Mouse (Mus musculus) urinary bladder, postnatal 10 days (tissue): ENCODE measurements around the gene Aldh3b2.

Source experiments
- DNase-seq: peaks from one replicate; pipeline ENCODE4 v3.0.0; 2022; ENCODE audit warnings: low spot score

The Aldh3b2 gene

GRCm38 (mm10) chr19:3988066-3988465 lies 15.9 kb downstream of the Aldh3b2 start:
- no peak for DNase-seq

DNA sequence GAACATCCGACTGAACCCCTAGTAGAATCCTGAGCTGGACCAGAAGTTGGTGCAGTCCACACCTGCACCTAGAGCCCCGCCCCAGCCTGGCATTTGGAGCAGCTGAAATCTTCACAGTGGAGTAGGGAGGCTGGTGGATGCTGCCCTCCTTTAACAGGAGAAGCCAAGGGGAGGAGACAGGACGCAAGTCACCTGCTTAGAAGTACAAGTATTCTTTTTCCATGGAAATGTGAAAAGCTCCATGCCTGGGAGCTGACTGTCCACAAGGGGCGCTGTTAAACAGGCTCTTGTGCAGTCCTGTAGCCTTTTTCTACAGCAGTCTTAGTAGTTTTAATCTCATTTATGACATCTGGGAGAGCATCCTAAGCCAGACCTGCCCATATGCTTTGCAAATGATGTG lies 16.6 kb downstream of the Aldh3b2 start:
- no peak for DNase-seq

DNA sequence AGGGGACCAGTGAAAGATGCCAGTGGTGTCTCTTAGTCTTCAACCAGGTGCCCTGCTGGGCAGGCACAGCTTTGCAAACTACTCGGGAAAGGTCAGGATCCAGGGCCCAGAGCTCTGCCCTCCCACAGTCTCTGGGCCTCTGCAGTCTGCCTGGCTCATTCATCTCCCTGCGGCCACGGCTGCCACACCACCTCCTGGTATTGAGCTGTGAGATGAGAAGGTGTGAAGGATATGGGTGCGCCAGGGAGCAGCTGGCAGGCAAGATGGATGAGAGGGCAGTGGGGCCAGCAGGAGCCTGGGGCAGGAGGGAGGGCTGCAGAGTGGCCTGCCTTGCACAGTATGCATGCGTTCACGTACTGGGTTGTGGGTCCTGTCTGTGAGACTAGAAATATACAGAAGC lies 18.7 kb downstream of the Aldh3b2 start:
- DNase-seq = no peak

- no peak for DNase-seq
Measured at GRCm38 (mm10) chr19:3991562-3991961, 19.4 kb downstream of the Aldh3b2 start.

DNA sequence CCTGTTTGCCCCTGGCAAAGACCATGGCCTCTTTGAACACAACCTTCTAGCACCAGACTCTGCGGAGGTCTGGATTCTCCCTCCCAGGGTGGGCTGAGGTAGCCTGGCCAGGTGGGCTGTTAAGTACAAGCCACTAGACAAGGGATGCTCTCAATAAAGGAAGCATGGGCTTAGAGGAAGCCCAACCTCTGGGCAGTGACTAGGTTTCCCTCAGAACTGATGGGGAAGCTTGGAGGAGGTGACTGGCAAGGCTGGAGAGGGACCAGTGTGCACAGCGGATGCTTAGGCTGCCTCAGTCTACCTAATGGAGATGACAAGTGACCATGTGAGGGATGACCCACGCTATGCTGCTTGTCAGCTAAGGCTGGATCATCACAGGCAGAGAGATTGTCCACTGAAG lies 19.8 kb downstream of the Aldh3b2 start:
- no peak for DNase-seq

- DNase-seq = no peak
Measured at GRCm38 (mm10) chr19:3992416-3992815, 20.3 kb downstream of the Aldh3b2 start, which contains the start of gene Tbx10. Gene Tbx10, plus strand, starts transcription at chr19:3992752.

DNA sequence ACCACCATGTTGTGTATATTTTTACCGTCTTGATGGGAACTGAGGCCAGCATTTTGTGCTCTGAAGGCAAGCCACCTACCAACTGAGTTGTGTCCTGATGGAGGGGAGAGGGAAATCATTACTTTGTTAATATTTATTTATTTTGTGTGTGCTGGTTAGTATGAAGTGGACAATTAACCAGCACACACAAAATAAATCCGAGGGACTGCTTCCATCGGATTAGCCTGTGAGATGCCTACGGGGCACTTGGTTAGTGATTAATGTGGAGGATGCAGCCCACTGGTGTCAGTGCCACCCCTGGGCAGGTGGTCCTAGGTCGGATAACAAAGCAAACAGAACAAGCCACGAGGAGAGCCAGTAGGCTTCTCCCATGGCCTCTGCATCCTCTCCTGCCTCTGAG lies 22.8 kb downstream of the Aldh3b2 start:
- DNase-seq = no peak

- no peak for DNase-seq
Measured at GRCm38 (mm10) chr19:3995505-3995904, 23.4 kb downstream of the Aldh3b2 start.

DNA sequence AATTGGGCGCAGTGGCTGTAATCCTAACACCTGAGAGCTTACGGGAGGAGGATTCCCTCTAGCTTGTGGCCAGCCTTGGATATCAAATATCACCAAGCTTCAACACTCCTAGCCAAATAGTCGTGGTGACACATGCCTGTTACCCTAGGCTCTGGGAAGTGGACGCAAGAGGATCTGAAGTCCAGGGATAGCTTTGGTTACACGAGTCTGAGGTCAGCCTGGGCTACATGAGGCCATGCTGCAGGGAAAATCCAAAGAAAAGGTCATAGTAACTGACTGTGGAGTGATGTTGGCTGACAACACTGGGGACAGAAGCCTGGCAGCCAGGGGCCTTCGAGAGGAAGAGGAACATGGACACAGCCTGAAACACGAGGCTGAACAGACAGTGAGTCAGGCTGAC lies 24.0 kb downstream of the Aldh3b2 start:
- no peak for DNase-seq

- no peak for DNase-seq
Measured at GRCm38 (mm10) chr19:3996747-3997146, 24.6 kb downstream of the Aldh3b2 start.

DNA sequence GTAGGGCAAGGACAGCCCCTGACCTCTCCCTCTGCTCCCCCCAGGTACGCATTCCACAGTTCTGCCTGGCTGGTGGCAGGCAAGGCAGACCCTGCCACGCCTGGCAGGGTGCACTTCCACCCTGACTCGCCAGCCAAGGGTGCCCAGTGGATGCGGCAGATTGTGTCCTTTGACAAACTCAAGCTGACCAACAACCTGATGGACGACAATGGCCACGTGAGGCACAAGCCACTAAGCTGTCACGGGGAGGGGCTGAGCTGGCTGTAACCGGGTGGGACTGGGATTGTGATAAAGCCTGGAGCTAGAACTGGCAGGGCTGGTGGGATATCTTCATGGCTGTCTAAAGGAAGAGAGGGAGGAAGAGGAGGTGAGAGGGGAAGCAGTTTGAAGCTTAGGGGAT lies 25.1 kb downstream of the Aldh3b2 start:
- no peak for DNase-seq

GRCm38 (mm10) chr19:3998335-3998734 lies 26.2 kb downstream of the Aldh3b2 start:
- no peak for DNase-seq

- DNase-seq = no peak
Measured at GRCm38 (mm10) chr19:3999121-3999730, 27.1 kb downstream of the Aldh3b2 start.

DNA sequence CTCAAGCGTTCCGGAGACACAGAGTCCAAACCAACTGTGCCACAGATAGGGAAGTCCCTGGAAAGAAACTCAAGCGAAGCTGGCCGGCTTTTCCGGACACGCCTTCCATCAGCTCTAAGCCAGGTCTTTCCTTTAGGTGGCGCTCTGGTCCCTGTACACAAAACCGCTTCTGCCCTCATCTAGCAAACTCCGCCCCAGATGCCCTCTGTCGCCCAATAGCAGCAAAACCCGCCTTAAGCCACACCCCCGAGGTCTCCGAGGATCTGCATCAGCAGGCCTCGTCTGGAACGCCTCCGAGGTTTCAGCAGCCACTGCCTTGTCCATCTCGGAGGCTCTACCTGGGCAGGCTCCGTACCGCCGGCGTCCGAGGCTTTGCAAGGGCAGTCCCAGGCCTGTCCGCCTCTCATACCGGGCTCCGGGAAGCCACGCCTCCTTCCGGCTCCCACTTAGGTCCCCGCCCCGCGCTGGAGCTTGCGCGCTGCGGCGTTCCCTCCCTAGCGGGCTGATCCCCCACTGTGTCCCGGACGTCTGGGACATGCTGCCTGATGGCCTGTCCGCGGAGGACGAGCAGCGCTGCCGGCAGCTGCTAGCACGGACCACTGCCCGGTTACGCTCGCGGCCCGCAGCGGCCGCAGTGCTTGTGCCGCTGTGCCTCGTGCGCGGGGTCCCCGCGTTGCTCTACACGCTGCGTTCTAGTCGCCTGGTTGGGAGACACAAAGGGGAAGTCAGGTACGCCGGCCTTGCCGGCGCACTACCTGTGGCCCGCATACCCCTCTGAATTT lies 28.2 kb downstream of the Aldh3b2 start, which contains the start of the genes Nudt8 and Gm49405:
Gene Nudt8, plus strand, starts transcription at position 462 of the 782 bp plus-strand sequence.
Gene Gm49405, plus strand, starts transcription at position 508 of the 782 bp plus-strand sequence.
- peak; percentile 75 for DNase-seq

GRCm38 (mm10) chr19:4000949-4001525 lies 28.9 kb downstream of the Aldh3b2 start:
- DNase-seq = no peak

DNA sequence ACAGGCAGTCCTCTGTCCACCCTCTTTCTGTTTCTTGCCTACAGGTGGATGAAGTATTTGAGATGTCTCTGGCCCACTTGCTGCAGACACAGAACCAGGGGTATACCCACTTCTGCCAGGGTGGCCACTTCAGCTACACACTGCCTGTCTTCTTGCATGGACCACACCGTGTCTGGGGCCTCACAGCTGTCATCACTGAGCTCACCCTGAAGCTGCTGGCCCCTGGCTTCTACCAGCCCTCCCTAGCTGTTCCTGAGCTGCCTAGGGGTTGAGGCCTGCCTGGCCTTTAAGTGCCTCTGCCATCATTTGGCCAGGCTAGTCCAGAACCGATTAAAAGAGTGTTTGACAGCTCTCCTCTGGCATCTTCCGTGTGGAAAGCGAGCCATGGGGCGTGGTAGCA lies 29.6 kb downstream of the Aldh3b2 start:
- DNase-seq = no peak

- DNase-seq = no peak
Measured at GRCm38 (mm10) chr19:4003112-4003511, 31.0 kb downstream of the Aldh3b2 start, which contains the start of gene Doc2g. Gene Doc2g, plus strand, starts transcription at chr19:4003313.

GRCm38 (mm10) chr19:4003641-4004040 lies 31.5 kb downstream of the Aldh3b2 start:
- no peak for DNase-seq

DNA sequence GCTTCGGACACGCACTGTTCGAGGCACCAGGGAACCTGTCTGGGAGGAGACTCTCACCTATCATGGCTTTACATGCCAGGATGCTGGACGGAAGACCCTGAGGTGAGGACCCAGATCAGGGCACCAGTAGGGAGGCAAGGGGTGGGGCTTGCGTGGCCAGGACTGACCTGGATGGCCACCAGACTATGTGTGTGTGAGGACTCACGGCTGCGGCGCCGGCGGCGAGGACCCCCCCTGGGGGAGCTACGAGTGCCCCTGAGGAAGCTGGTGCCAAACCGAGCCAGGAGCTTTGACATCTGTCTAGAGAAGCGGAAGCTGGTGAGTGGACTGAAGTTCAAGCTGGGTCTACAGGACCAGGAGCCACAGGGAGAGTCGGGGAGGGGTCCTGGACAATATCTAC lies 32.2 kb downstream of the Aldh3b2 start:
- DNase-seq = peak; percentile 7

GRCm38 (mm10) chr19:4005091-4005490 lies 33.0 kb downstream of the Aldh3b2 start:
- no peak for DNase-seq

DNA sequence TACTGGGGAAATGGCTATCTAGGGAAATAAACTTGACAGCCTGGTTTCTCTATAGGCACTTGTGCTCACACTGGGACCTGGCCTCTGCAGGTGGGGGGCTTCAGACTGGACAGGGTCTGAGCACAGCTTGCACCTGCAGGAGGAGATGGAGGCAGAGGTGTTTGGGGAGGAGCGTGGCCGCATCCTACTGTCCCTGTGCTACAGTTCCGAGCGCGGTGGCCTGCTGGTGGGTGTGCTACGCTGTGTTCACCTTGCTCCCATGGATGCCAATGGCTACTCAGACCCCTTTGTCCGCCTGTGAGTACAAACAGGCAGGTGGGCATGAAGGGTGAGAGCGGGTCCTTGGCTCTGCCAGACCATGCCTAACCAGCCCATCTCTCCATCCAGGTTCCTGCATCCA lies 33.8 kb downstream of the Aldh3b2 start:
- no peak for DNase-seq

DNA sequence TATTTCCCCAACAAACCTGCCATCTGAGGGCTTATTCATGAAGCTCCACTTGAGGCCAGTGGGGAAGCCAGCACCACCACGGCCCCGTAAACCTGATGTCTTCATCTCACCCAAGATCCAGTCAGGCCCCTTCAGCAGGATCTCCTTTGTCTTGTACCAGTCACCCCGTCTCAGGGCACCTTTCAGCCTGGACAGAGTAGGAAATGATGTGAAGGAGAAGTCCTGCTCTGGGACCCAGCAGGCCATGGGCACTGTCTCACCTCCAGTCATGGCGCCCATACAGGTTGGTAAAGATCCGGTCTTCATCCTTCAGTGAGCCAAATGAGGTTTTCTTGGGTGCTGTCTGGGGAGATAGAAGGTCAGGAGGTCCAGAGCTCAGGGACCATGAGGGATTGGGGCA lies 39.0 kb downstream of the Aldh3b2 start:
- no peak for DNase-seq

- peak; percentile 81 for DNase-seq
Measured at GRCm38 (mm10) chr19:4012432-4013022, 40.4 kb downstream of the Aldh3b2 start, which contains the start of gene Ndufv1. Gene Ndufv1, minus strand, starts transcription at chr19:4012806.
